Mouse (Mus musculus) embryonic facial prominence, embryonic 10.5 days (tissue): ENCODE results near the gene Mb21d2. TPM values are rescaled to one million over a fixed set of nuclear protein-coding genes. Genes with fewer than 3 reads are reported as not detected.
A peak's percentile ranks its signal among the peaks of the same experiment; 100 is the strongest.

Experiments
- DNase-seq: peaks from one replicate; pipeline ENCODE4 v3.0.0-alpha.2; 2017; ENCODE audit warnings: low spot score
- H3K27ac ChIP-seq: fragments of 300-500 bp; sonication (generic); replicated peaks from 2 replicates; pipeline ENCODE4 v1.5.1; 2016; ENCODE audit warnings: mild to moderate bottlenecking
- H3K27me3 ChIP-seq: fragments of 300-500 bp; sonication (generic); replicated peaks from 2 replicates; pipeline ENCODE4 v1.6.1; 2016; ENCODE audit warnings: low read depth, mild to moderate bottlenecking; ENCODE audit not compliant: poor library complexity, severe bottlenecking
- H3K36me3 ChIP-seq: fragments of 300-500 bp; sonication (generic); replicated peaks from 2 replicates; pipeline ENCODE4 v1.6.1; 2016; ENCODE audit warnings: mild to moderate bottlenecking, moderate library complexity
- H3K4me1 ChIP-seq: fragments of 300-500 bp; sonication (generic); 2 replicates; pipeline ENCODE4 v1.6.1; 2016
- H3K4me3 ChIP-seq: fragments of 300-500 bp; sonication (generic); 2 replicates; pipeline ENCODE4 v1.5.1; 2016; ENCODE audit warnings: mild to moderate bottlenecking, moderate library complexity
- H3K9me3 ChIP-seq: fragments of 300-500 bp; sonication (generic); 2 replicates; pipeline ENCODE4 v1.6.1; 2016; ENCODE audit warnings: mild to moderate bottlenecking
- WGBS: fragments of 180-500 bp; shearing (Covaris S2); methylation state at CpG from one replicate; pipeline ENCODE4 v1.1.7; 2016; 5-methylcytosine and 5-hydroxymethylcytosine counted together
- polyA plus RNA-seq: library from polyadenylated mRNA; unstranded; fragments of >200 nt; fragmentation: Nextera tagmentation; extraction: Ambion mirVana; gene quantifications from 2 replicates; pipeline ENCODE4 v1.2.1, GENCODE M21; 2016

Mb21d2 gene
- polyA plus RNA-seq, 1 experiment from 2014 or later = 7.3 TPM

DNA sequence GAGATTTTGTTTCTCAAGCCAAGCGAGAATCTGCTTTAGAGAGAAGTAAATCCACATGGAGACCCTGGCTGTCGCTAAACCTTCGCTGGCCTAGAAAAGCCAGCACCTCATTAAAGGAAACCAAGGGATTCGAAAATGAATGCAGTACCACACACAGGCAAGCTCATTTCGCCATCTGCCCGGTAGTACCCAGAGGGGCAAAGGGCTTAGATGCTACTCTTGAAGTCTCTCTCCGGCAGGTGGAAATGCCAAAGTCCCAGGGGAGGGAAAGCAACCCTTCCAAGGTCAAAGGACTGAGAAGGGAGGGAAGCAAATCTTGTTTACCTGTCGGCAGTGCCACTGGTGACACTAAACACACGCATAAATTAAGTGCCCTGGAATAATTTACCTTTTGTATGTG lies 2.1 kb downstream of the Mb21d2 start:
- Histone ChIP-seq H3K9me3 (no peaks in the 10 kb centered on the region), H3K27ac (no peak overlapping the region), H3K4me1 (peaks cover 30% of the 10 kb centered on the region), H3K27me3 (peaks cover 21% of the 10 kb centered on the region), H3K4me3 (peak overlapping the region; percentile 97), H3K36me3 (peaks cover 3% of the 10 kb centered on the region; the same call in 1 of the 2 replicates)
- DNase-seq = no peak
- WGBS = 34% methylated on average over 9 of the region's 9 CpGs

- Histone ChIP-seq H3K4me3 (no peak overlapping the region), H3K9me3 (no peaks in the 10 kb centered on the region), H3K27me3 (no peaks in the 10 kb centered on the region), H3K4me1 (peaks cover 18% of the 10 kb centered on the region), H3K27ac (no peak overlapping the region), H3K36me3 (peaks cover 11% of the 10 kb centered on the region; the same call in 1 of the 2 replicates)
- DNase-seq = no peak
- 60% methylated on average over 11 of the region's 11 CpGs for WGBS
These were observed 10.1 kb downstream of the Mb21d2 start for GRCm38 (mm10) chr16:28919320-28919885.

GRCm38 (mm10) chr16:28915362-28915761 lies 14.1 kb downstream of the Mb21d2 start:
- no peaks in the 10 kb centered on the region for H3K9me3 ChIP-seq
- H3K4me3 ChIP-seq = no peak overlapping the region
- peaks cover 14% of the 10 kb centered on the region for H3K4me1 ChIP-seq
- no peaks in the 10 kb centered on the region for H3K27me3 ChIP-seq
- 0 out of 2 replicates have a peak, but pooled peaks cover 7% of the 10 kb centered on the region for H3K36me3 ChIP-seq
- 92% methylated on average over 7 of the region's 7 CpGs for WGBS
- no peak overlapping the region for H3K27ac ChIP-seq
- DNase-seq = no peak

DNA sequence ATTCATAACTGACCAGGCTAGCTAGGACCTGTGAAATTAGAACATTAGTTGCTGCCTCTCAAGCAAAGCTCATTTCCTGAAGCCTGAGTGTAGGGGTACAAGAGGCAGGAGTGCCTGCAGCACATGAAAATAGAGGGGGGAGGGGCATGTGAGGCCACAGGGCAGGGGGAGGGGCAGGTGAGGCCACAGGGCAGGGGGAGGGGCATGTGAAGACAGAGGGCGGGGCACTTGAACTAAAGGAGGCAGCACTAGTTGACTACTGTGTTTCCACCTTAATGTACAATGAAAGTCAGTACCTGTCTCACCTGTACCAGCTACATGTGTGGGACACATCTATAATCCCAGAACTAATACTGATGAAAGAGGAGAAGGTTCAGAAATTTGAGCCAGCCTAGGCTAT lies 14.8 kb downstream of the Mb21d2 start:
- Histone ChIP-seq H3K36me3 (0 out of 2 replicates have a peak, but pooled peaks cover 9% of the 10 kb centered on the region), H3K27me3 (no peaks in the 10 kb centered on the region), H3K27ac (no peak overlapping the region), H3K4me1 (peaks cover 13% of the 10 kb centered on the region), H3K4me3 (no peak overlapping the region), H3K9me3 (no peaks in the 10 kb centered on the region)
- 76% methylated on average over 1 of the region's 1 CpGs for WGBS
- no peak for DNase-seq

GRCm38 (mm10) chr16:28911414-28912050 lies 17.9 kb downstream of the Mb21d2 start:
- Histone ChIP-seq H3K4me3 (no peak overlapping the region), H3K27me3 (no peaks in the 10 kb centered on the region), H3K27ac (no peak overlapping the region), H3K9me3 (no peaks in the 10 kb centered on the region), H3K36me3 (0 out of 2 replicates have a peak, but pooled peaks cover 5% of the 10 kb centered on the region), H3K4me1 (peaks cover 16% of the 10 kb centered on the region)
- no peak for DNase-seq
- WGBS = 88% methylated on average over 15 of the region's 15 CpGs

GRCm38 (mm10) chr16:28906370-28907275 lies 22.9 kb downstream of the Mb21d2 start:
- H3K27me3 ChIP-seq = no peaks in the 10 kb centered on the region
- WGBS = 70% methylated on average over 7 of the region's 7 CpGs

GRCm38 (mm10) chr16:28905567-28906289 lies 23.7 kb downstream of the Mb21d2 start:
- H3K27me3 ChIP-seq = no peaks in the 10 kb centered on the region
- H3K27ac ChIP-seq = no peak overlapping the region
- peaks cover 6% of the 10 kb centered on the region; the same call in 1 of the 2 replicates for H3K36me3 ChIP-seq
- 81% methylated on average over 11 of the region's 11 CpGs for WGBS
- H3K9me3 ChIP-seq = no peaks in the 10 kb centered on the region
- no peak for DNase-seq
- H3K4me3 ChIP-seq = no peak overlapping the region
- peaks cover 9% of the 10 kb centered on the region for H3K4me1 ChIP-seq

More at GRCm38 (mm10) chr16:28906370-28907275, 22.9 kb downstream of the Mb21d2 start:
- Histone ChIP-seq H3K4me3 (no peak overlapping the region), H3K9me3 (no peaks in the 10 kb centered on the region), H3K27ac (no peak overlapping the region), H3K4me1 (peaks cover 9% of the 10 kb centered on the region), H3K36me3 (peaks cover 6% of the 10 kb centered on the region; the same call in 1 of the 2 replicates)
- DNase-seq = no peak

DNA sequence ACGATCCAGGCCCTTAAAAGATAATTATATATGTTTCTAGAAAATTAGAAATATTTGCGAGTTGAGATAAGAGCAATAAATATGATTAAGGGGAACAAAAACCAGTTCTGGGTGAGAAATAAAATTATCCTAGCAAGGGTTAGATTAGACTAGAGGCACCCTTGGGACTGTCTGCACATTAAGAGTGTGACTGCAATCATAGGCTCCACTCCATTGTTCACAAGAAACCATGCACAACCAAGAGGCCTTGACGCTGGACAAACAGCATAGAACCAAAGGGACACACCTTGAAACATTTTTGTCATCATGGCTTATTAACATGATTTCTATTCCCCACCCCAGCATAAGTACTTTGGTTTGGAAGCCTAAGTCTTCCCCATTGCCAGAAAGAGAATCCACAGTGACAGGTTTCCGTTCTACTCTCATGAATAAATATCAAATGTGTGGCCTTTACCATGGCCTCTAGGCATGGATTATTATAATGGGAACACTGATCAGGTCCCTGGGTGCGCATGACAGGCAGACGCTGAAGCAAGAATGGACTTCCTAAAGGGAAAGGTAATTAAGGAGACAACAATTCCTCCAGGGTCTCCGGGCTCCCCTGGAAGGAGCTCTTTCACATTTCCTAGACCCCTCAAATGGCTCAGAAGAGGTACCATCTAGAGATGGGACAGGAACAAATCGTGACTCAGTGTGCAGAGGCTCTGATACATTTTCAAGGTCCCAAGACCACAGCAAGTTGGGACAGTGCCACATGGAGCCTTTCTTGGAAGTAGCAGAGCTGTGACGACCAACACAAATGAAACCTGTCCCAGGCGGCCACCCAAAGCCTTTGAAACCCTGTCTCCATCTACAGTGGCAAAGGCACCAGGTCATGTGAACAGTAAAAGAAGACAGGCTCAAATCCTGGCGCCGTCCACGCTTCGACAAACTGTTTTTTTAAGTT lies 26.6 kb downstream of the Mb21d2 start:
- H3K36me3 ChIP-seq = peaks cover 4% of the 10 kb centered on the region; the same call in 1 of the 2 replicates

GRCm38 (mm10) chr16:28899161-28899540 lies 30.3 kb downstream of the Mb21d2 start:
- DNase-seq = no peak
- H3K27me3 ChIP-seq = no peaks in the 10 kb centered on the region
- peaks cover 25% of the 10 kb centered on the region for H3K4me1 ChIP-seq
- H3K9me3 ChIP-seq = no peaks in the 10 kb centered on the region
- no peak overlapping the region for H3K27ac ChIP-seq
- WGBS = 55% methylated on average over 4 of the region's 4 CpGs
- H3K36me3 ChIP-seq = peaks cover 8% of the 10 kb centered on the region; the same call in 1 of the 2 replicates
- no peak overlapping the region for H3K4me3 ChIP-seq

More for the DNA sequence above, 26.6 kb downstream of the Mb21d2 start:
- DNase-seq = no peak
- H3K27me3 ChIP-seq = no peaks in the 10 kb centered on the region
- H3K9me3 ChIP-seq = no peaks in the 10 kb centered on the region
- H3K4me3 ChIP-seq = no peak overlapping the region
- 85% methylated on average over 14 of the region's 14 CpGs for WGBS
- no peak overlapping the region for H3K27ac ChIP-seq
- peaks cover 29% of the 10 kb centered on the region for H3K4me1 ChIP-seq

- Histone ChIP-seq H3K9me3 (no peaks in the 10 kb centered on the region), H3K27me3 (no peaks in the 10 kb centered on the region), H3K4me3 (no peak overlapping the region), H3K27ac (0 out of 2 replicates have a peak overlapping the region, but pooled peaks have one; percentile 0), H3K36me3 (peaks cover 8% of the 10 kb centered on the region; the same call in 1 of the 2 replicates), H3K4me1 (peaks cover 28% of the 10 kb centered on the region)
- WGBS = 24% methylated on average over 15 of the region's 15 CpGs
- DNase-seq = no peak
These were observed 30.8 kb downstream of the Mb21d2 start for GRCm38 (mm10) chr16:28898509-28899160.

- 96% methylated on average over 7 of the region's 7 CpGs for WGBS
These were observed 32.9 kb downstream of the Mb21d2 start for GRCm38 (mm10) chr16:28896571-28896970.

More at GRCm38 (mm10) chr16:28896571-28896970, 32.9 kb downstream of the Mb21d2 start:
- Histone ChIP-seq H3K27me3 (no peaks in the 10 kb centered on the region), H3K36me3 (peaks cover 4% of the 10 kb centered on the region; the same call in 1 of the 2 replicates), H3K9me3 (no peaks in the 10 kb centered on the region), H3K4me3 (no peak overlapping the region), H3K4me1 (peaks cover 44% of the 10 kb centered on the region), H3K27ac (no peak overlapping the region)
- no peak for DNase-seq
